Mouse (Mus musculus): ENCODE data around the gene Rbm39. TPM values are rescaled to one million over a fixed set of nuclear protein-coding genes. Genes with fewer than 3 reads are reported as not detected.

Gene Rbm39
- total RNA-seq, 2 experiments from 2014 or later, result 286 to 287 TPM

GRCm38 (mm10) chr2:156181592-156181991, 1.6 kb upstream of the Rbm39 start:
- DNase-seq (ENCODE audit: low spot score in 2 of 2), result no peak

GRCm38 (mm10) chr2:156180824-156181590, 969 bp upstream of the Rbm39 start:
- no peak for DNase-seq (ENCODE audit: low spot score in 2 of 2)

- no peak for DNase-seq (ENCODE audit: low spot score in 2 of 2)
Observed at GRCm38 (mm10) chr2:156179796-156180093, 293 bp downstream of the Rbm39 start.

GRCm38 (mm10) chr2:156179046-156179795, 817 bp downstream of the Rbm39 start:
- peak; percentile 68 to 70 for DNase-seq (ENCODE audit: low spot score in 2 of 2)

- no peak for DNase-seq (ENCODE audit: low spot score in 2 of 2)
Observed at GRCm38 (mm10) chr2:156177651-156178050, 2.4 kb downstream of the Rbm39 start.

GRCm38 (mm10) chr2:156177079-156177478, 3.0 kb downstream of the Rbm39 start:
- no peak for DNase-seq (ENCODE audit: low spot score in 2 of 2)

GRCm38 (mm10) chr2:156166557-156166956, 13.5 kb downstream of the Rbm39 start:
- DNase-seq (ENCODE audit: low spot score in 2 of 2), result no peak

- DNase-seq (ENCODE audit: low spot score in 2 of 2), result no peak
Observed at GRCm38 (mm10) chr2:156165478-156165877, 14.6 kb downstream of the Rbm39 start.

- no peak for DNase-seq (ENCODE audit: low spot score in 2 of 2)
Observed at GRCm38 (mm10) chr2:156151538-156151937, 28.5 kb downstream of the Rbm39 start.

- no peak for DNase-seq (ENCODE audit: low spot score in 2 of 2)
Observed at GRCm38 (mm10) chr2:156147316-156147915, 32.6 kb downstream of the Rbm39 start.

- DNase-seq (ENCODE audit: low spot score in 2 of 2), result no peak
Observed at GRCm38 (mm10) chr2:156146272-156146989, 33.6 kb downstream of the Rbm39 start.

GRCm38 (mm10) chr2:156145486-156146130, 34.4 kb downstream of the Rbm39 start:
- no peak for DNase-seq (ENCODE audit: low spot score in 2 of 2)

- DNase-seq (ENCODE audit: low spot score in 2 of 2), result peak; percentile 94 to 95
Observed at GRCm38 (mm10) chr2:156143953-156144724, 35.9 kb downstream of the Rbm39 start, which contains the start of the genes Romo1 and Nfs1. Gene Romo1, plus strand, starts transcription at chr2:156144039. Gene Nfs1, minus strand, starts transcription at chr2:156144186.

- peak in 1 of 2 experiments; percentile 8 for DNase-seq (ENCODE audit: low spot score in 2 of 2)
Observed at GRCm38 (mm10) chr2:156143367-156143766, 36.7 kb downstream of the Rbm39 start.

- no peak for DNase-seq (ENCODE audit: low spot score in 2 of 2)
Observed at GRCm38 (mm10) chr2:156142820-156143219, 37.2 kb downstream of the Rbm39 start.

- no peak for DNase-seq (ENCODE audit: low spot score in 2 of 2)
Observed at GRCm38 (mm10) chr2:156135695-156136094, 44.3 kb downstream of the Rbm39 start.

GRCm38 (mm10) chr2:156134161-156134560, 45.9 kb downstream of the Rbm39 start:
- no peak for DNase-seq (ENCODE audit: low spot score in 2 of 2)

GRCm38 (mm10) chr2:156126992-156127391, 53.0 kb downstream of the Rbm39 start, which contains the start of gene Gm28036:
Gene Gm28036, minus strand, starts transcription at chr2:156127092.
- no peak for DNase-seq (ENCODE audit: low spot score in 2 of 2)

GRCm38 (mm10) chr2:156123731-156124130, 56.3 kb downstream of the Rbm39 start:
- DNase-seq (ENCODE audit: low spot score in 2 of 2), result no peak

GRCm38 (mm10) chr2:156119566-156119965, 60.5 kb downstream of the Rbm39 start:
- no peak for DNase-seq (ENCODE audit: low spot score in 2 of 2)
